Mouse (Mus musculus): ENCODE results near the gene Acot11. TPM values are rescaled to one million over a fixed set of nuclear protein-coding genes. Genes with fewer than 3 reads are reported as not detected.
"Not testable (repeated sequence)": the region's sequence is repeated elsewhere in the genome, so short reads cannot be mapped to it uniquely, and the experiment has no call there.

The Acot11 gene
- polyA plus RNA-seq, 1 experiment from 2014 or later = 6.1 TPM

DNA sequence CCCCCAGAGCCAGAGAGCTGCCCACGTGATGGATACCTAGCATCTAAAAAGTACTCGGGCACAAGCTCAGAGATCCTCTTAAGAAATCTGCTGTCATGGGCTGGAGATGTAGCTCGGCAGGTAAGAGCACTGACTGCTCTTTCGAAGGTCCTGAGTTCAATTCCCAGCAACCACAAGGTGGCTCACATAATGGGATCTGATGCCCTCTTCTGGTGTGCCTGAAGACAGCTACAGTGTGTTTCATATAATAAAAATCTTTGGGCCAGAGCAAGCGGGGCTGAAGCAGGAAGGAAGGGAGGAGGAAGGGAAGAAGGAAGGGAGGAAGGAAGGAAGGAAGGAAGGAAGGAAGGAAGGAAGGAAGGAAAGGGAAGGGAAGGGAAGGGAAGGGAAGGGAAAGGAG is 14.6 kb downstream of the Acot11 start:
- H3K4me1 ChIP-seq (replicated peaks) = peaks cover 45% of the 10 kb centered on the region
- H3K9ac ChIP-seq; H3K4me3 ChIP-seq; ATAC-seq (replicated peaks; ENCODE audit: insufficient number of reproducible peaks, insufficient read depth, low FRiP score, low read depth); H3K27me3 ChIP-seq; H3K27ac ChIP-seq; H3K9me3 ChIP-seq (replicated peaks); H3K36me3 ChIP-seq; H3K4me2 ChIP-seq: not testable (repeated sequence)
- WGBS = 75% methylated on average over 5 of the region's 5 CpGs

DNA sequence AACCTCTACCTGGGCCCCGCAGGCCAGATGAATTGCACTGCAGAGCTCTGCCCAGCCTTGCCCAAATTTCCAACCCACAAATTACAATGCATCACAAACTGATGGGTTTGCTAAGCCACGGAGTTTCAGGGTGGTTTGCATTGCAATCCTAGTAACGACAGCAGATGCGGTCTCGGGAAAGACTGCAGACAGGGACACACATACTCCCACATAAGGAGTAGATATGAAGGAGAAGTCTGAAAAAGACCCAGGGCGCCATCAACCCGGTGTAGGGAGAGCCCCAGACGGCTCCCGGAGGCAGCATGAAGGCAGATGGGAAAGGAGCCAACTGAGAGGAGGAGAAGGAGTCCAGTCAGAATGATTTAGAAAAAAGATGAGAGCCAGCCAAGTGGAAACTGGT is 15.1 kb downstream of the Acot11 start:
- no peak overlapping the region for H3K4me3 ChIP-seq
- no peak overlapping the region for H3K4me2 ChIP-seq
- 49% methylated on average over 9 of the region's 9 CpGs for WGBS
- no peak overlapping the region for H3K9ac ChIP-seq
- H3K9me3 ChIP-seq (replicated peaks) = no peaks in the 10 kb centered on the region
- no peak overlapping the region for H3K27ac ChIP-seq
- no peak for ATAC-seq (replicated peaks; ENCODE audit: insufficient number of reproducible peaks, insufficient read depth, low FRiP score, low read depth)
- H3K27me3 ChIP-seq = no peaks in the 10 kb centered on the region
- H3K36me3 ChIP-seq = no peaks in the 10 kb centered on the region
- peaks cover 48% of the 10 kb centered on the region for H3K4me1 ChIP-seq (replicated peaks)

DNA sequence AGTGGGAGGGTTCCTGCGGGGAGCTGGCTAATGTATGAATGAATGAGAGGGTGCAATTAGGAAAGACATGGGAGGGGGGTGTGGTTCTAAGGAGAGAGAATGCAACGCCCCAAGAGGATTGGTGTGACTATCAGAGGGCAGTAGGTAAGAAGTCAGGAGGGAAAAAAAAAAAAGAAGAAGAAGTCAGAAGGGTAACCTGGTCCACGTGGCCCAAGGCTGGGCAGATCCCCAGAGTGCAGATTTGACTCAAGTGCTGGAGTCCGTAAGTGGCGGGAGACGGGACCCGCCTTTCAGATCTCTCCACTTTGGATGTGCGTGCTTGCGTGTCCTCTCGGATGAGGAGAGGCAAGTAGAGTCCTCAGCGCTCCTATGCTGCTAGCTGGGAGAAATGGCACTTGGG is 16.2 kb downstream of the Acot11 start:
- Histone ChIP-seq H3K4me2 (no peak overlapping the region), H3K27ac (no peak overlapping the region), H3K4me3 (no peak overlapping the region), H3K36me3 (no peaks in the 10 kb centered on the region), H3K9me3 (replicated peaks) (no peaks in the 10 kb centered on the region), H3K9ac (no peak overlapping the region), H3K27me3 (no peaks in the 10 kb centered on the region), H3K4me1 (replicated peaks) (peaks cover 51% of the 10 kb centered on the region)
- WGBS = 75% methylated on average over 11 of the region's 11 CpGs
- no peak for ATAC-seq (replicated peaks; ENCODE audit: insufficient number of reproducible peaks, insufficient read depth, low FRiP score, low read depth)

DNA sequence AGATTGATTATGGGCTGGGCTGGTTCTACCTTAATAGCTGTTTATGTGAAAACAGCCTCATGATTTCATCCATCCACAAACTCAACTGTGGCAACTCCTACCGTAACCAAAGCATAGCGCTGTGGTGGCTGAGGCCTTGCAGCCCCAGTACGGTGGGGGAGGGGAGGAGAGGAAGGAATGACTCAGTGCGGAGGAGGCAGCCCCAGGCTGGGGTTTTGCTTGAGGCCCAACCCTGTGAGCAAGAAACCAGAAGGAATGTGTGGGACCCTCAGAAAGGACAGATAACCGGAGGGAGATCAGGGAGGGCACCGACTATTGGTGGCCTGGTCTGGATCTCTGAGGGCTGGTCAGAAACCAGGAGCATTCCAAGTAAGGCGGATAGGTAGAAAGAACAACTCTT is 17.0 kb downstream of the Acot11 start:
- no peak overlapping the region for H3K4me3 ChIP-seq
- H3K27ac ChIP-seq = peak overlapping the region; percentile 85
- H3K9ac ChIP-seq = no peak overlapping the region
- H3K27me3 ChIP-seq = no peaks in the 10 kb centered on the region
- H3K9me3 ChIP-seq (replicated peaks) = no peaks in the 10 kb centered on the region
- H3K4me2 ChIP-seq = no peak overlapping the region
- H3K4me1 ChIP-seq (replicated peaks) = peaks cover 59% of the 10 kb centered on the region
- 27% methylated on average over 7 of the region's 7 CpGs for WGBS
- no peak for ATAC-seq (replicated peaks; ENCODE audit: insufficient number of reproducible peaks, insufficient read depth, low FRiP score, low read depth)
- H3K36me3 ChIP-seq = no peaks in the 10 kb centered on the region

DNA sequence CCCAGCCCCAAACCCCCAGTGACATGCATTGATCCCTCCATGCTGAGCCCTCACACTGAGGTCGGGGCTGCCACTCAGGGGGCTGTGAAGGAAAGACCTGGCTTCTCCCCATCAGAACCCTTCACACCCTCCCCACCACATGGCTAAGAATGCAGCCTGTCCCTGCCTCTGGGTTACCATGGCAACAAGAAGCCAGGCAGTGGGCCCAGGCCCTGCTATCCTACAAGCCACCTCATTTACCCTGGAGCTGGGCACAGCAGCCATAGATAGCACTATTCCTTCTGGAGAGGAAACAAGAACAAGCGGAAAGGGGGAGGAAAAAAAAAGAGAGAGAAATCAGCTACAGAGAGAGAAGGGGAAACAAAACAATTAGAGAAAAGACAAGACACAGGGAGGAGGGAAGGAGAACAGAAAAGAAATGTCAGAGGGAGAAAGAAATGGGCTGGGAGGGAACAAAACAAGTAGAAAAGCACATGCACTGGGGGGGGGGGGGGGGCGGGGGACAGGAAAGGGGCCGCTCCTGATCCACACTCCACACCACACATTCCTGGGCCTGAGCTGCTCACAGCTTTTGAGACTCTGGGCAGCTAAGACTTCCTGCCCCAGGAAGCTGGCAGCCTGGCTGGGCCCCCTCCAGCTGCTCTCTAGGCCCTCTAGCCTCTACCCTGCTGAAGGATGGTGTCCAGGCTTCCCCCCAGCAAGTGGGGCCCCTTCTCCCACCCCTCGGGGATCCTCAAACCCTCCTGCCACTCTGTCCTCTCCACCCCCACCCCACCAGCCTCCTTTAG is 18.9 kb downstream of the Acot11 start:
- peak; percentile 77 for ATAC-seq (replicated peaks; ENCODE audit: insufficient number of reproducible peaks, insufficient read depth, low FRiP score, low read depth)
- Histone ChIP-seq H3K36me3 (no peaks in the 10 kb centered on the region), H3K27ac (peak overlapping the region; percentile 85), H3K4me3 (no peak overlapping the region), H3K4me1 (replicated peaks) (peaks cover 60% of the 10 kb centered on the region), H3K9me3 (replicated peaks) (no peaks in the 10 kb centered on the region), H3K9ac (peak overlapping the region; percentile 41), H3K27me3 (no peaks in the 10 kb centered on the region), H3K4me2 (0 out of 2 replicates have a peak overlapping the region, but pooled peaks have one; percentile 10)
- WGBS = 20% methylated on average over 3 of the region's 5 CpGs

DNA sequence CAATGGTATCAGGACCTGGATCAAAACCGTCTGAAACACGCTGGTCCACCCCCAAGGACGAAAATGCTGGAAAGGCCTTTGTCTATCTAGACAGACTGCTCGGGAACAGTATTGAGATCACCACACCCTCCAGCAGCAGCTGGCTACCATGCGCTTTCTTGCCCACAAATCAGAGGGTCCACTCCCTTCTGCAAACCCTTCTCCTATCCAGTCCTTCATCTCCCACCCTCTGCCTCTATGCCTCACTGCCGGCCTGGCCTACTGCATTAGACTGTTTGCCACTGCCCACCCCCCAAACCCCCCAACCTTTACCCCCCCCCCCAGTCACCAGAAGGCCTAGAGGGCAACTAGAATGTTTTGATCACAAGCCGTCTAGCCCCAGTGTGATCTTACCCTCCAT is 19.5 kb downstream of the Acot11 start:
- ATAC-seq (replicated peaks; ENCODE audit: insufficient number of reproducible peaks, insufficient read depth, low FRiP score, low read depth) = no peak
- Histone ChIP-seq H3K27me3 (no peaks in the 10 kb centered on the region), H3K9me3 (replicated peaks) (no peaks in the 10 kb centered on the region), H3K36me3 (no peaks in the 10 kb centered on the region), H3K27ac (peak overlapping the region; percentile 85), H3K9ac (no peak overlapping the region), H3K4me1 (replicated peaks) (peaks cover 60% of the 10 kb centered on the region), H3K4me2 (no peak overlapping the region), H3K4me3 (no peak overlapping the region)
- WGBS = 79% methylated on average over 7 of the region's 7 CpGs

DNA sequence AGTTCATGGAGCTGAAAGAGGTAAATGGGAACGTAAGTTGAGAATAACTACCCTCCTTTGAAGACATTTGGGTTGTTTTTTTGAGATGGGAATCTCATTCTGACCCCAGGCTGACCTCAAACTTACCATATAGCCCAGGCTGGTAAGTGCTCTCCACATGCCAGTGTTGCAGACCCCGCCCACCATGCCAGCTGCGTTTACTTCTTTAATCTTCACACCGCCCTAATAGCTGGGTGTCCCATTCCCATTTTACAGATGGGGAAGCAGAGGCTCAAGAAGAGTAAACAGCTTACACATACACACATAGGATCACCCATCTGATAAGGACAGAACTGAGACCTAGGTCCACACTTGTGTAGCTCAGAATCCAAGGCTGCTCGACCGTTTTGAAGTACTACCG is 20.0 kb downstream of the Acot11 start:
- Histone ChIP-seq H3K9me3 (replicated peaks) (no peaks in the 10 kb centered on the region), H3K4me1 (replicated peaks) (peaks cover 60% of the 10 kb centered on the region), H3K9ac (no peak overlapping the region), H3K27ac (no peak overlapping the region), H3K4me2 (no peak overlapping the region), H3K4me3 (no peak overlapping the region), H3K36me3 (no peaks in the 10 kb centered on the region), H3K27me3 (no peaks in the 10 kb centered on the region)
- ATAC-seq (replicated peaks; ENCODE audit: insufficient number of reproducible peaks, insufficient read depth, low FRiP score, low read depth) = no peak
- 89% methylated on average over 7 of the region's 7 CpGs for WGBS

DNA sequence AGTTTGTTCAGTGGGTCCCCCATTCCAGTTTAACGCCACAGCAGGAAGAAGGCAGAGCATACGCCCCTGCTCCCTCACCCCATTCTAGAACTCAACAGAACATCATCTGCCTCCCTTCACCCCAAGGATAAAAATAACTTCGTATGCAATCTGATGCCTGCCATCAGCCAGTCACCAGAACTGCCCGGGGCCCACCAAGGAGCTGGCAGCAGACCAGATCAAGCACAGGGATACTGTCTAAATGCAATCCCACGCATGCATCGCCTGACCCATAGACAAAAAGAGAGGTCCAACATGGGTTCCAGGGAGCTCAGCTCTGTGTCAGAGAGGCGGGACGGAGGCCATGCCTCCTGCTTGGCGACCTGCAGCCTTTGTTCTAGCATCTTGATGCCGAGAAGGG is 21.7 kb downstream of the Acot11 start:
- WGBS = 52% methylated on average over 10 of the region's 10 CpGs
- Histone ChIP-seq H3K27me3 (no peaks in the 10 kb centered on the region), H3K27ac (peak overlapping the region; percentile 46), H3K4me3 (no peak overlapping the region), H3K4me2 (no peak overlapping the region), H3K9me3 (replicated peaks) (no peaks in the 10 kb centered on the region), H3K36me3 (no peaks in the 10 kb centered on the region), H3K4me1 (replicated peaks) (peaks cover 64% of the 10 kb centered on the region), H3K9ac (no peak overlapping the region)
- no peak for ATAC-seq (replicated peaks; ENCODE audit: insufficient number of reproducible peaks, insufficient read depth, low FRiP score, low read depth)

DNA sequence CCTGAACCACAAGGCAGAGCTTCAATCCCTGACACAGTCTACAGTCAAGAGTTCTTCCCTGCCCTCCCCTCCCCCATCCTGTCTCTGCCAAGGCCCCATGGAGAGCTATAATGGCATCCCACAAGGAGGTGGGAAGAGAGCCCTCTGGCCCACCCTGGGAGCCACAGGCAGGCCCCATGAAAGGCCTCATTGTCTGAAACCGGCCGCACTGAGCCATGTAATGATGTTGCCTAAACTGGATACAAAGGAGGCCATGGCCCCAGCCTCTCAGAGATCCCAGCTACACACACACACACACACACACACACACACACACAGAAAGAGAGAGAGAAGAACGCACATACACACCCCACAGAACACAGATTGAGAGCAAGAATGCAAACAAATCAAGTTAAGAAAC is 24.8 kb downstream of the Acot11 start:
- Histone ChIP-seq H3K27me3 (no peaks in the 10 kb centered on the region), H3K4me2 (no peak overlapping the region), H3K4me3 (no peak overlapping the region), H3K4me1 (replicated peaks) (peaks cover 43% of the 10 kb centered on the region), H3K9ac (no peak overlapping the region), H3K36me3 (no peaks in the 10 kb centered on the region), H3K27ac (no peak overlapping the region), H3K9me3 (replicated peaks) (no peaks in the 10 kb centered on the region)
- 52% methylated on average over 3 of the region's 3 CpGs for WGBS
- ATAC-seq (replicated peaks; ENCODE audit: insufficient number of reproducible peaks, insufficient read depth, low FRiP score, low read depth) = no peak

DNA sequence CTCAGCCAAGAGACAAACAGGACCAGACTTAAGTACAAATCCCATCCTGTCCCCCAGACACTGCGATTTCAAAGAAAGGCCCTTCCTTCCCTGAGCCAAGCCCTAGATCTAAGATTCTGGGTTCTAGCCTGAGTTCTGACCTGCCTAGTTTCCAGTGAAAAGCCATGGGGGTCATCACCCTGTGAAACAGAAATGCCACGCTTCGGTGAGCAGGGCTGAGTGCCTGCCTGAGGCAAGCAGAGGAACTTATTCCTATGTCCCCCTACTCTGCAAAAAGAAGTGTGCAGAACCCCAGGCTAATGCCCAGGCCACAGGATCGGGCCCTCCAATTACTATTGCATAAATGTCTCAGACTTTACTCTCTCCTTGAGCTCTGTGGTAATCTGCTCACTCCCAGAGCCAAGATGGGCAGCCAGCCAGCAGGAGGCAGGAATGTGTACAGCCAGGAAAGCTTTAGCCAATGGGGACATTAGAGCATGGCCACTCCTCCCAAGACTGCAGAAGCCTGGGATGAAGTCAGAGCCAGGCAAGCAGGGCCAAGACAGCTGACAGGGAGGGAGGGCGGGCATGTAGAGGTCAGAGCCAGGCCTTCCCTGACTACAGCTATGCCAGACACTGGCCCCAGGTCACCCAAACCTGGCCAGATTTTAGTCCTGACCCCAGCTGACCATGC is 26.5 kb downstream of the Acot11 start:
- no peak overlapping the region for H3K9ac ChIP-seq
- H3K27ac ChIP-seq = peak overlapping the region; percentile 82
- H3K4me2 ChIP-seq = no peak overlapping the region
- no peaks in the 10 kb centered on the region for H3K27me3 ChIP-seq
- no peaks in the 10 kb centered on the region for H3K9me3 ChIP-seq (replicated peaks)
- WGBS = 37% methylated on average over 5 of the region's 5 CpGs
- peak; percentile 95 for ATAC-seq (replicated peaks; ENCODE audit: insufficient number of reproducible peaks, insufficient read depth, low FRiP score, low read depth)
- no peak overlapping the region for H3K4me3 ChIP-seq
- no peaks in the 10 kb centered on the region for H3K36me3 ChIP-seq
- peaks cover 35% of the 10 kb centered on the region for H3K4me1 ChIP-seq (replicated peaks)

DNA sequence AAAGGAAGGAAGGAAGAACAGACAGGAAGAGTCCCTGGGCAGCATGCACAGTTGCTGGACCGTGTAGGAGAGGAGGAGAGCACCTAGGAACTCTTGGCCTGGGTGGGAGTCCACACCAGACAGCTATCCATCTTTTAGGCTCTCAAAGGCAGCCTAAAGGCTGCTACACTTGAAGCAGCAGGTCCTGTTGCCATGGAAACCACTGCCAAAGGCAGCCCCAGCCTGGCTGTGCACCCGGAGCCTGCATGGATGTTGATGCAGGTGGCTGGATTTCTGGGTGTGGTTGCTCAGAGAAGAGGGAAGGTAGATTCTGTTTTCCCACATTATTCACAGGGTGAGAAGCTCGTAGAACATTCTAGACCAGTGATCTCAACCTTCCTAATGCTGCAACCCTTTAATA is 27.8 kb downstream of the Acot11 start:
- Histone ChIP-seq H3K4me3 (no peak overlapping the region), H3K27ac (no peak overlapping the region), H3K27me3 (no peaks in the 10 kb centered on the region), H3K4me1 (replicated peaks) (peaks cover 27% of the 10 kb centered on the region), H3K4me2 (no peak overlapping the region), H3K9me3 (replicated peaks) (no peaks in the 10 kb centered on the region), H3K9ac (no peak overlapping the region), H3K36me3 (no peaks in the 10 kb centered on the region)
- WGBS = 56% methylated on average over 3 of the region's 3 CpGs
- no peak for ATAC-seq (replicated peaks; ENCODE audit: insufficient number of reproducible peaks, insufficient read depth, low FRiP score, low read depth)

DNA sequence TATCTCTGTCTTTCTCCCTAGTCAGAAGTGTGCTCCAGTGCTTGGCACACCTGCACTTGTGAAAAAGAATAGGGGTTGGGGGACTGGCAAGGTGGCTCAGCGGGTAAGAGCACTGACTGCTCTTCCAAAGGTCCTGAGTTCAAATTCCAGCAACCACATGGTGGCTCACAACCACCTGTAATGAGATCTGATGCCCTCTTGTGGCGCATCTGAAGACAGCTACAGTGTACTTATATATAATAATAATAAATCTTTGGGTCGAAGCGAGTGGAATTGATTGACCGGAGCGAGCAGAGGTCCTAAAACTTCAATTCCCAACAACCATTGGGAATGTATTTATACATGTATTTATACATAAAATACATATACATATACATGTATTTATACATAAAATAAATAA is 29.0 kb downstream of the Acot11 start:
- 84% methylated on average over 6 of the region's 6 CpGs for WGBS
- peaks cover 27% of the 10 kb centered on the region for H3K4me1 ChIP-seq (replicated peaks)
- H3K9me3 ChIP-seq (replicated peaks); H3K4me2 ChIP-seq; H3K36me3 ChIP-seq; H3K27me3 ChIP-seq; H3K4me3 ChIP-seq; H3K27ac ChIP-seq; H3K9ac ChIP-seq; ATAC-seq (replicated peaks; ENCODE audit: insufficient number of reproducible peaks, insufficient read depth, low FRiP score, low read depth): not testable (repeated sequence)
